Mouse (Mus musculus) kidney, postnatal 36 days (tissue): ENCODE measurements around the gene Gm11027.
A peak's percentile ranks its signal among the peaks of the same experiment; 100 is the strongest.
"Not testable (repeated sequence)": the region's sequence is repeated elsewhere in the genome, so short reads cannot be mapped to it uniquely, and the experiment has no call there.

Source experiments
- DNase-seq, 2 experiments: peaks; one replicate each; pipeline ENCODE4 v3.0.0; 2021 to 2022; ENCODE audit warnings: mixed read lengths in 2 of 2

Gm11027 gene

DNA sequence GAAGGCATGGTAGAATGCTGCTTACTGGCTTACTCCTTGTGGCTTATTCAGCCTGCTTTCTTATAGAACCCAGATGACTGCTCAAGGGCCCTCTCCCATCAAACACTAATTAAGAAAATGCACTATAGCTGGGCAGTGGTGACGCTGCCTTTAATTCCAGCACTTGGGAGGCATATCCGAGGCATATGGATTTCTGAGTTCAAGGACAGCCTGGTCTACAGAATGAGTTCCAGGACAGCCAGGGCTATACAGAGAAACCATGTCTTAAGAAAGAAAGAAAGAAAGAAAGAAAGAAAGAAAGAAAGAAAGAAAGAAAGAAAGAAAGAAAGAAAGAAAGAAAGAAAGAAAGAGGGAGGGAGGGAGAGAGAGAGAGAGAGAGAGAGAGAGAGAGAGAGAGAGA lies at the start of gene Gm11027:
Gm11027 (plus strand) TSS at position 301 of the 400 bp plus-strand sequence.
- not testable (repeated sequence) for DNase-seq

DNA sequence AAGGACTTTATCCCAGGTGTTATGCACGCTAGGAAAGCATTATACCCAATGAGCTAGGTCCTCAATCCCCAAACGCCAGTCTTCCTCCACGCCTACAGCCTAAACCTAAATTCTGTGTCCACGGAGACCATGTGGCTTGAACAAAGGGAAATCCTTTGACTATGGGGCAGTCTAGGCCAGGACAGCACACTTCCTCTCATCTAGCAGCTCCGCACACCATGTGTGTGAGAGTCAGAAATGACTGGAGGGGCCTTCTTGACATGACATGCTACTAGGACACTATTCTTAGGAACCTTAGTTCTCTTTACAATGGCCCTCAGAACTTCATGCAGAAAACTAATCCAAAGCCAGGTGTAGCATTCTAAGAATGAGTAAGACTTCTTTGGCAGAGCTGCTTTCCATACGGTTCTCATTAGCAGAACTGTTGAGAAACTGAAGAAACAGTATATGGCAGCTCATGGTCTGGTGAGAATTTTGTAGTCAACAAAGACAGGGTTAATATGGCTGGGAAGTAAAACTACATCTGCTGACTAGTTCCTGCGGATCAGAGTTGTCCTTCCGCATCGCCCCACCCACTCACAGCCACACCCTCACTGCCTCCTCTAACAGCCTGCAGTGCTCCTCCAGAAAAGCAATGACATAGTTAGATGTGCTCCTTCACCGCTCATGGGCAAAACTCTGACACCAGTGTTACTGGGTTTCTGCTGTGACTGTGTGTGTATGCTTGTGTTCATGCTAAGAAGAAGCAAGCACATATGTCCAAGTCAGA lies 48.7 kb upstream of the Gm11027 start:
- no peak for DNase-seq

- DNase-seq: no peak
Measured at GRCm38 (mm10) chr12:116229451-116229850, 45.7 kb upstream of the Gm11027 start.

DNA sequence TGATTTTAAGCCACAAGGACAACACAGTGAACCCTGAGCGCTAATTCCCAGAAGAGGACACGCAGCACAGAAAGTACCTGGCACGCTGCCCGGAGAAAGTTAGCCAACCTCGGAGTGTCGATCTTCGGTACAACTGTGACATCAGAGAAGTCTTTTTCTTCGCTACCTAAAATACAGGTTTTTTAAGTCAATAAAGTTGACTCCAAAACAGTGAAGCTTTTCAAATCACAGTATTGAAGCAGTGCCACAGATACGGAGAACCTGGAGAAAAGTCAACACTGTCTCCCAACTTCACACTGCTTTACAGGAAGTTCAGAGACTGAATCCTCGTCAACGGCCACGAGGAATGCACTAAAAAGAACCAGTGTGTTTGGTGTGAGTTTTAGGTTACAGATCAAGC lies 43.6 kb upstream of the Gm11027 start:
- DNase-seq: peak; percentile 92 to 96

DNA sequence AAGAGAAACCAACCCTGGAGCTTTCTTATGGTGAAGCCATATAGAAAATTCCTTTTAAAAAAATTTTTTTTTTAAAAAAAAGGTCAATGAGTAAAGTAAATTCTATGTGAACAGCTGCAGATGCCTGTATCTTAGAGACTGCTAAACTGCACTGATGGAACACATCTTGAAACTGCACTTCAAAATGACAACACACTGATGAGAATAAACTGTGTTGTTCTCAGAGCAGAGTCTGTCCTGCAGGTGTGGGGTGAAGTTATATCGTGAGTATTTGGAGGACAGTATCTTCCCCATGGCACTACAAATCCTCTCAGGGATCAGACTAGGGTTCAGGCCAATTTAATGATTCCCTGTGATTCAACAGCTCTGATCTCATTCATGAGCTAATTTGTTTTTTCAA lies 43.1 kb upstream of the Gm11027 start:
- DNase-seq: no peak

DNA sequence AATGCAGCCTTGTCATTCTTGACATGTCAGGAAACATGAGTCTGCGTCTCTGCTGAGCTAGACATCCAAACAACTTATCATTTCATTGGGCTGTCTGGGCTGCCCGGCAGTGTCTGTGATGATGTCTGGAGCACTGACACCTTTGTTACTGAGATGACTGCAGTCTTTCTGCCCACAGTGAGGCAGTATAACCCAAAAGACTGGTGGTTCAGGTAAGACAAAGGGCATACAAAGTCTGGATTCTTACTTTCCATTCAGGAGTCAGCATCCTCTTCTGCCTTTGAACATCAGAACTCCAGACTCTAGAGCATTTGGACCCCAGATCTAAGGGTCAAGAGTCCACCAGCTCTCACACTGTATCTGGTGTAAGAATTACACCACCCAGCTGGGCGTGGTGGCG lies 39.8 kb upstream of the Gm11027 start:
- DNase-seq: peak in 1 of 2 experiments; percentile 18

DNA sequence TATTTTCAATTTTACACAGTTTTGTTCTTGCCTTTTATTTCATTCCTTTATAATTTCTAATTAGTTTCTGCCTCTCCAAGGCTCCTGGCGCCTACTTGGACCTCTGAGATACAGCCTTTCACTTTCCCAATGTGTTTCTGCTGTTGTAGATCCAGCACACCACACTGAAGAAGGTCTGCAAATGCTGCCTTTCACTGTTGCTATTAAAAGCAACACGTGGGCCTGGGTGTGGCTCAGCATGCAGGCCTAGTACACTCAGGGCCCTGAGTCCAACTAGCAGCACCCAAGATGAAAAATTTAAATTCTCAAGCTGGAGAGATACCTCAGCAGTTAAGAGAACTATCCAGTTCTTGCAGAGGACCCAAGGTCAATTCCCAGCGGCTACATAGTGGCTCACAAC lies 38.5 kb upstream of the Gm11027 start:
- DNase-seq: no peak

DNA sequence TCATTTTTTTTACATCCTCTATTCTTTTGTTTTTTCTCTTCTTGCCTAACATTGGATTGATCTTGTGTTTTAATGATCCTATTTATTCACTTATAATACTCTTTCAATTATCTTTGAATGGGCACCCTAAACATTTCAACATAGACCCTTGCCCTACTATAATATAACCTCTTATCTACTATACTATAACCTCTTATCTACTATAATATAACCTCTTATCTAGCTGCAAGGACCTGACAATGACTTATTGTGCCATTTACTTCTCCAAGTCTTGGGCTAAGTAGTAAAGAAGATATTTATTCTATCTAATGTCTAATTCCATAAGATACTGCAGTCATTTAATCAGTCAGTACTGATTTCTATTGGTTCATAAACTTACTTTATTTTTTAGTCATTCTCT lies 36.8 kb upstream of the Gm11027 start:
- DNase-seq: no peak

DNA sequence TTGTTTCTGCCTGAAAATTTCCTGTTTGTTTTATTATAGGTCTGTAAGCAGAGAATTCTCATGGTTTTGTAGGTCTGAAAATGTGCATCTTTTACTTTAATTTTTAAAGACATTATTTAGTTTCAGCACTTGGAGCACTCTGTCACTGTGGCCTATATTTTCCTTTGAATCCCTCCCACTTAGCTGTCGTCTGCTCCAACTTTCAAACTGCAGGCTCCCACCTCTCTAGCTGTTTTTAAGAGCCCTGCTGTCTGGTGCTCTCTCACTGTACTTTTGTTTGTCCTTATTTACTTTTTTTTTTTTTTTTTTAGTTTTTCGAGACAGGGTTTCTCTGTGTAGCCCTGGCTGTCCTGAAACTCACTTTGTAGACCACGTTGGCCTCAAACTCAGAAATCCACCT lies 36.4 kb upstream of the Gm11027 start:
- DNase-seq: no peak

DNA sequence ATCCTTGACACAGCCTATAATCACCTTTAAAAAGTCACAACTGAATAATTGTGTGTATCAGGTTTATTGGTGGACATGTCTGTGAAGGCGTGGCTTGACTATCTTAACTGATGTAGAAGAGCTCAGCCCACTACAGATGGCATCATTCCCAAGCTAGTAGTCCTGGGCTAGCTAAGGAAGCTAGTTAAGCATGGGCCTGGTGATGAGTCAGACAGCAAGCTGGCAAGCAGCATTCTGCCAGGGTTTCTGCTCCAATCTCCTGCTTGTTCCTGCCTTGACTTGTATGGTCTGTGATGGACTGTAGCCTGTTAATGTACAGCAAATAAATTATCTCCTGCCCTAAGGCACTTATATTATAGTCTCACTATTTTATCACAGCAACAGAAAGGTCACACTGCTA lies 30.6 kb upstream of the Gm11027 start:
- no peak for DNase-seq

GRCm38 (mm10) chr12:116254652-116255051 lies 20.5 kb upstream of the Gm11027 start:
- DNase-seq: no peak

- no peak for DNase-seq
Measured at GRCm38 (mm10) chr12:116255636-116256035, 19.6 kb upstream of the Gm11027 start.

DNA sequence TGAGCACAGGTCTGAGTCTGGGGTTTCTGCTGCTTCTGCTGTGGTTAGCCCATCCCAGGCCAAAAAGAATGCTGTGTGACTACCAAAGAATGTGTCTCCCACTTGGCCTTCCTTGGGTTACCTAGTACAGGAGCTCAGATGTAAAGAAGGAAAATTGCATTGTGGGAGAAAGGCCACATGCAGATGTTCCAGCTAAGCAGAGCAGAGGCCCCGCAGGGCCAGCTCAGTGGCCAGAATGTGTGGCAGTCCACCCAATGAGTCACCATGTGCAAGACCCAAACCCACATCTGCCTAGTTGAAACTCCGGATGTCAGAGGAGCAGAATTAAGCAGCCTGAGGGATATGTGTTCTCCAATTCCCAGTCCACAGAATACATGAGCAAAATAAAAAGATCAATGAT lies 16.9 kb upstream of the Gm11027 start:
- DNase-seq: no peak

- peak; percentile 90 to 95 for DNase-seq
Measured at GRCm38 (mm10) chr12:116262555-116263341, 12.4 kb upstream of the Gm11027 start, which contains the start of gene Wdr60. Gene Wdr60, minus strand, starts transcription at chr12:116263022.

- no peak for DNase-seq
Measured at GRCm38 (mm10) chr12:116264756-116265155, 10.4 kb upstream of the Gm11027 start.

DNA sequence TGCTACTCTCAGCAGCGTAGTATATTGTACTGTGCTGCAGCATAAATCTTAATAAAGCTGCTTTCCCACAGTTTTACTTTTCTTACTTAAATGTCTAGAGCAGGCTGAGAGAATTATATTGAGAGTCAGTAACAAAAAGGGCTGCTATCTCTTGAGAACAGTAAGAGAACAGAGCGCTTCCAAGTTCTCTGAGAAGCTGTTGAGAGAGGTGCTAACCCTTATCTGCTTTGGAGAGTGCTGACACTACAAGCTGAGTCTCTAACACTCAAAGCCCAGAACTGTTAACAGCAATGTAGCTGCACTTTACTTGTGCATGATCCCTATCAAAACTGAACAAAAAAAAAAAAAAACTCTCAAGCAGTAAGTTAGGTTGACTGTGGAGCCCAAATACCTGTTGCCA lies 9.9 kb upstream of the Gm11027 start:
- no peak for DNase-seq

DNA sequence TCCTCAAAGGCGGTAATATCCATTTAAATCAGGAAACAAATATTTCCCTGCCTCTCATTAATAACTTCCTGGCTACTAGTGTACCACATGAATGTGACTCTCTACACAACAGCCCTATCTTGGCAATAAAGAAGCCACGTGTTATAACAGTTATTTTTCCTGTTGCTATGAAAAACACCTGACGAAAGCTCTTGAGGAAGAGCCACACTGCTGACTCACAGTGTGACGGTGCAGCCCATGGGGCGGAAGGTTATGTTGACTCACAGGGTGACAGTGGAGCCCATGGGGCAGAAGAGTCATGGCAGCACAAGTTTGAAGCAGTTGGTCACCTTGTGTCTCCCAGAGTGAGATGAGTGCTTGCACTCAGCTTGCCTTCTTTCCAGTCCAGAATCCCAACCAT lies 5.7 kb upstream of the Gm11027 start:
- DNase-seq: no peak

- no peak for DNase-seq
Measured at GRCm38 (mm10) chr12:116270538-116270937, 4.6 kb upstream of the Gm11027 start.

DNA sequence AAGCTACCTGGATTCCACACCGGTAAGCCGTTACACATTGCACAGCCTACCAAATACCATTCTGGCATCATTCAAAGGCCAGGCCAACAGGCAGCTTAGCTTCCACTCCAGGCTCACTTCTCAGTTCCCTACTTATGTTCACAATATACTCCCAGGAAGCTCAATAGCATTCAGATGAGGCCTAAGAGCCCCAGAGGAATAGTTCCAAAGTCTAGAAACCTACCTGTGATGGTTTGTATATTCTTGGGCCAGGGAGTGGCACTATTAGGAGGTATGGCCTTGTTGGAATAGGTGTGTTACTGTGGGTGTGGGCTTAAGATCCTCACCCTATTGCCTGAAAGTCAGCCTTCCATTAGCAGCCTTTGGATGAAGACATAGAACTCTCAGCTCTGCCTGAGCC lies 4.1 kb upstream of the Gm11027 start:
- DNase-seq: no peak

GRCm38 (mm10) chr12:116273733-116274132 lies 1.5 kb upstream of the Gm11027 start:
- no peak for DNase-seq

DNA sequence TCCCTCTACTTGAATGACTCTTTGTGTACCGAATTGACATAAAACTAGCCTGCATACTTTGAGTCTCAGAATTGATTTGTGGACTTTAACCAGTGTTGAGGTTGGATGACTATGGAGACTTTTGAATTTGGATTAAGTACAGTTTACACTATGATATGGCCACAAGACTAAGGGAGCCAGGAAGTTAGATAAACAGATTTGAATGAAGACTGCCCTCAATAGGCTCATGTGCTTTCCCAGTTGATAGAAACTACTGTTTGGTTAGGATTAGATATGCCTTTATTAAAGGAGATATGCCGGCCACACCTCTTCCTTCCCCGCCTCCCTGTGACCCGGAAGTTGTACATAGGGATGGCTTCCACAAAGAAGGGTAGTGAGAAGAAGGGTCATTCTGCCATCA lies 445 bp downstream of the Gm11027 start:
- no peak for DNase-seq

- DNase-seq: no peak
Measured at GRCm38 (mm10) chr12:116276961-116277360, 1.8 kb downstream of the Gm11027 start.

DNA sequence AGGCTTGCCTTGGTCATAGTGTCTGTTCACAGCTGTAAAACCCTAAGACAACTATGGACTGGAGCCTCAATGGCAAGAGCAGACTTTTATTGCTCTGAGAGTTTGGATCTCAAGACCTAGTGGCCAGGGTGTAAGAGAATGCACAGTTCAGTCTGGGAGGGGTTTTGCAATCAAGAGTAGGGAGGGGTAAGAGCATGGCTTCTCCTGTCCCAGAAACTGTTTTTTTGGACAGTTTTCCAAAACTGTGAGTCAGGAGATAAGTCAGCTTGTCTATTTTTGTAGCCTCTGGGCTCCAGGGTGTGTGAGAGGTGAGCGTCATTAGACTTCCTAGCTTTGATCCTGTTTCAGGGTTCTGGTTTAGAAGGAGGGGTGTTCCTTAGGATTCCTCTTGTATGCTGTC lies 3.4 kb downstream of the Gm11027 start:
- no peak for DNase-seq

DNA sequence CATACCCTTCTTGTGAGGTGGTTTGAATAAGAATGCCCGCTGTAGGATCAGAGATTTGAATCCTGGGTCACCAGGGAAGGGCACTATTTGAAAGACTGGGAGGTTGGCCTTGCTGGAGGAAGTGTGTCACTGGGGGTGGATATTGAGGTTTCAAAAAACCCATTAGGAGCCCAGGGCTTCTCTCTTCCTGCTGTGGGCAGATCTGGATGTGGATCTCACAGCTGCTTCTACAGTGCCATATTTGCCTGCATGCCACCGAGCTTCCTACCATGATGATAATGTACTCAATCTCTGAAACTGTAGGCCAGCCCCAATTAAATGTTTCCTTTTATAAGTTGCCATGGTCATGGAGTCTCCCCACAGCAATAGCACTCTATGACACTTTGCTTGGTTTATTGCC lies 4.0 kb downstream of the Gm11027 start:
- DNase-seq: no peak
